Mouse (Mus musculus): ENCODE measurements around the gene Snx9. TPM values are rescaled to one million over a fixed set of nuclear protein-coding genes. Genes with fewer than 3 reads are reported as not detected.

Snx9 gene
- polyA plus RNA-seq, 1 experiment from 2014 or later, result 20.8 TPM

DNA sequence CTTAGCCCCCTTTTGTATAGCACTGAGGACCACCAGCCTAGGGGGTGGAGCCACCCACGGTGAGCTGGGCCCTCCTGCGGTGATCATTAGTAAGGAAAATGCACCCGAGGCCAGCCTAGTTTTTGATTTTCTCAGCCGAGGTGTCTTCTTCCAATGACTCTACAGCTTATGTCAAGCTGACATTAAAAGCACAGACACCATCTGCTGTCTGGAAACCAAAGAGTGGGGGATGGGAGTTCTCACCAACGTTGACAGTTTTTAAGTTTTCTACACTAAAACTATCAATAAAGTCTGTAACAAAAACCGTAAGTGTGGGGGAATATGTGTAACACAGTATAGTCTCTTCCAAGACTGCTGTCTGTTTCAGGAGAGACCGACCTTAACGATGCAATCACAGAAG, 83.1 kb downstream of the Snx9 start:
- no peaks in the 10 kb centered on the region for H3K4me1 ChIP-seq
- 67% methylated on average over 8 of the region's 8 CpGs for WGBS
- H3K4me3 ChIP-seq, result no peak overlapping the region
- H3K9me3 ChIP-seq (replicated peaks), result no peaks in the 10 kb centered on the region
- H3K27ac ChIP-seq, result no peak overlapping the region
- H3K36me3 ChIP-seq, result peaks cover 22% of the 10 kb centered on the region
- no peak overlapping the region for H3K4me2 ChIP-seq (replicated peaks)
- no peak for ATAC-seq (ENCODE audit: low FRiP score)
- H3K9ac ChIP-seq, result no peak overlapping the region
- no peaks in the 10 kb centered on the region for H3K27me3 ChIP-seq

DNA sequence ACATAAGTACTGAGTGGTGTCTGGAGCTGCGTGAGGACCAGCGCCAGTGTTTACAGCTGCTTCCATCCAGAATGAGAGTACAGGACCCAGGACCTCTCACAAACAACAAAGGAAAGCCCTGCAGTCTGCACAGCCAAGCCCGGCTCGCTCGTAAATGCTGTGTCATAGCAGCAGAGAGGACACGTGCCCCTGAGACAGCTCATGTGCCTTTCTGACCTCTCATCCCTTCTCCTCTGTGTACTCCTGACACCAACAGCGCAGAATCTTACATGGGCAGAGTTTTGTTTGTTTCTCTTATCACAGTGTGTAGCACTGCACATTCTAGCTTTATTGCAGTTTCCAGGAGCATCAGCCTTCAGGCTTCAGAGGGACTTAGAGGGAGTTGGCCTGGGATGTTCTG, 85.6 kb downstream of the Snx9 start:
- H3K27ac ChIP-seq, result no peak overlapping the region
- H3K36me3 ChIP-seq, result peaks cover 16% of the 10 kb centered on the region; the same call in 1 of the 2 replicates
- H3K4me3 ChIP-seq, result no peak overlapping the region
- no peak for ATAC-seq (ENCODE audit: low FRiP score)
- no peaks in the 10 kb centered on the region for H3K27me3 ChIP-seq
- H3K9ac ChIP-seq, result no peak overlapping the region
- no peaks in the 10 kb centered on the region for H3K9me3 ChIP-seq (replicated peaks)
- WGBS, result 84% methylated on average over 7 of the region's 7 CpGs
- no peak overlapping the region for H3K4me2 ChIP-seq (replicated peaks)
- no peaks in the 10 kb centered on the region for H3K4me1 ChIP-seq

DNA sequence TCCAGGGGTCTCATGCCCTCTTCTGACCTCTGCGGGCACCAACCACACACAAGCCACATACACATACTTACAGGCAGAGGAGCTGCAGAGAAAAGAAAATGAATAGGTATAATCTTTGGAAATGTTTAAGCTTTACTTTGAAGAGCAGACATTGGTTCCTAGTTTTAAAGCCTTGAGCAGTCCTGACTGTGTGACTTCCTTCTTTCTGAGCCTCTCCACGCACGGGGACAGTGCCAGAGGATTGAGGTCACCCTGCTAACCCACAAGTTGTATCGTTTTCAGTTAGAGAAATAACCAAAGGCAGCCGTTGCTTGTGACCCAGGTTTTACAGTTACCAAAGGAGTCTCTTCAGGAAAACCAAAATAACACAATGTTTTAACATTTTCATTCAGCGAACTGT, 87.9 kb downstream of the Snx9 start:
- H3K36me3 ChIP-seq, result peaks cover 16% of the 10 kb centered on the region; the same call in 1 of the 2 replicates
- ATAC-seq (ENCODE audit: low FRiP score), result no peak
- no peak overlapping the region for H3K9ac ChIP-seq
- H3K9me3 ChIP-seq (replicated peaks), result no peaks in the 10 kb centered on the region
- no peaks in the 10 kb centered on the region for H3K4me1 ChIP-seq
- H3K4me2 ChIP-seq (replicated peaks), result no peak overlapping the region
- no peak overlapping the region for H3K27ac ChIP-seq
- WGBS, result 87% methylated on average over 6 of the region's 6 CpGs
- no peaks in the 10 kb centered on the region for H3K27me3 ChIP-seq
- H3K4me3 ChIP-seq, result no peak overlapping the region

DNA sequence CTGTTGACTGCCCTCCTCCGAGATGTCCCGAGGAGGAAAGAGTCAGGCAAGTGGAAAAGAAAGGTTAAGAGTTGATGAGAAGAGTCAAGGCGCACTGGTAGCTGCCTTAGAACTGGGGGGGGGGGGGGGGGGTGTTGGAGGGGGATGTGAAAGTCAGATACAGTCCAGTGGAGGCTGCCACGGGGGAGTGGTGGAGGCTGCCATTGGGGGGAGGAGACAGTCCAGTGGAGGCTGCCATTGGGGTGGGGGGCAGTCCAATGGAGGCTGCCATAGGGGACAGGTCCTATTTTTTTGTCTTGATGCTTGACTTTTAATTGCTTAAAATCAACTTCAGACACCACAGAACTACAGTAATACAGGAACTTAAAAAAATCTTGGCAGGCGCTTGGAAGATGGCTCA, 91.0 kb downstream of the Snx9 start:
- no peak for ATAC-seq (ENCODE audit: low FRiP score)
- WGBS, result 88% methylated on average over 5 of the region's 5 CpGs
- no peak overlapping the region for H3K9ac ChIP-seq
- no peak overlapping the region for H3K4me3 ChIP-seq
- no peak overlapping the region for H3K4me2 ChIP-seq (replicated peaks)
- H3K27me3 ChIP-seq, result no peaks in the 10 kb centered on the region
- H3K36me3 ChIP-seq, result peaks cover 5% of the 10 kb centered on the region; the same call in 1 of the 2 replicates
- peaks cover 20% of the 10 kb centered on the region for H3K4me1 ChIP-seq
- H3K27ac ChIP-seq, result no peak overlapping the region
- no peaks in the 10 kb centered on the region for H3K9me3 ChIP-seq (replicated peaks)

DNA sequence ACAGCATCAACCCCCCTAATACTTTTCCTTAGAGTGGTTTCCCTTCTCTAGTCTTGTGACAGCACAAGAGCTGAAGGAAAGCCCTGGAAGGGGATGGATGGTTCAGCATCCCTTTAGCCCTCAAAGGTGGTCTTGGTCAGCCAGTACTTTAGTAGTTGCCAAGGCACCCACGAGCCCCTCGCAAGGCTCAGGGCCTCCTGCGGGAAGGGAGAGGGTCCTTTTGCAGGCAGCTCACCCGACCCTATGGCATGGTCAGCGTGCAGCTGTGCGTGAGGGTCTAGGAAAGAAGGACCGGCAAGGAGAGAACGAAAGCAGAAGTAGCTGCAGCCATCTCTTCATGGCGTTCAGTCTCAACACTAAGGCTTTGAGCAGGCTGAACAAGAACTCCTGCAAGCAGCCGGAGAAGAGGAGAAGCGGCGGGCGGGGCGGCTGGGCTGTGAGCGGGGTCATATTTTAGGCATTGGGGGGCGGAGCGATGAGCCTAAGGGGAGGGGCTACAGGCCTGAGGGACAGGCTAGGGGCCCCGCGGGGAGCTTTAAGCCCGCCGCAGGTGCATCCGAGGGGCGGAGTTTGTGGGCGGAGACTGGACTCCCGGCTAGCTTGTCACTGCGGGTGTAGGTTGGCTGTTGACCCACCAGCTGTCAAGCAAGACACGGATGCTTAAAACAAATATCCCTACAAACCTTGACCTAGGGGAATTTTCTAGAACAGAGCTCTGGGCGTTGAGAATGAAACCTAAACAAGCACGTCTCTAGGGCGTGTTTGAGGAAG, 93.6 kb downstream of the Snx9 start:
- H3K9me3 ChIP-seq (replicated peaks), result no peaks in the 10 kb centered on the region
- no peak overlapping the region for H3K27ac ChIP-seq
- 1% methylated on average over 29 of the region's 30 CpGs for WGBS
- ATAC-seq (ENCODE audit: low FRiP score), result peak; percentile 82
- no peaks in the 10 kb centered on the region for H3K36me3 ChIP-seq
- peak overlapping the region; percentile 26 for H3K4me3 ChIP-seq
- peaks cover 9% of the 10 kb centered on the region for H3K27me3 ChIP-seq
- H3K4me1 ChIP-seq, result peaks cover 20% of the 10 kb centered on the region
- peak overlapping the region; percentile 57; the same call in 1 of the 2 replicates for H3K9ac ChIP-seq
- H3K4me2 ChIP-seq (replicated peaks), result peak overlapping the region; percentile 61

DNA sequence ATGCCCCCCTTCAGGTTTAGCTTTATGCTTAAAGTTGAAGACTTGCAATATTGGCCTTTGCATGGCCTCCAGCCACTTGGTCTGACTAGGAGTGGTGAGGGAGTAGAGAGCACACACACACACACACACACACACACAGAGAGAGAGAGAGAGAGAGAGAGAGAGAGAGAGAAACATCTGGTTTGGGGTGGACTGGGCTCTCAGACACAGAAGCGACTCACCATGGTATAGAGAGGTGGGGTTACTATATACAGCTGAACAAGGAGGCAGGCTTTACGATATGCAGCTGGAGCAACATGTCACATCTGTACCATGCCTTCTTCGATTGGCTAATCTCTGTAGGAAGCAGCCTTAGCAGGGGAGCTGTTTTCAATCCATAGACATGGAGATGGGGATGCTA, 94.6 kb downstream of the Snx9 start:
- Histone ChIP-seq H3K4me3 (no peak overlapping the region), H3K27ac (no peak overlapping the region; the same call in 1 of the 2 replicates), H3K9me3 (replicated peaks) (no peaks in the 10 kb centered on the region), H3K9ac (no peak overlapping the region), H3K36me3 (no peaks in the 10 kb centered on the region), H3K4me1 (peaks cover 22% of the 10 kb centered on the region), H3K27me3 (peaks cover 19% of the 10 kb centered on the region), H3K4me2 (replicated peaks) (no peak overlapping the region)
- 59% methylated on average over 3 of the region's 3 CpGs for WGBS
- no peak for ATAC-seq (ENCODE audit: low FRiP score)

DNA sequence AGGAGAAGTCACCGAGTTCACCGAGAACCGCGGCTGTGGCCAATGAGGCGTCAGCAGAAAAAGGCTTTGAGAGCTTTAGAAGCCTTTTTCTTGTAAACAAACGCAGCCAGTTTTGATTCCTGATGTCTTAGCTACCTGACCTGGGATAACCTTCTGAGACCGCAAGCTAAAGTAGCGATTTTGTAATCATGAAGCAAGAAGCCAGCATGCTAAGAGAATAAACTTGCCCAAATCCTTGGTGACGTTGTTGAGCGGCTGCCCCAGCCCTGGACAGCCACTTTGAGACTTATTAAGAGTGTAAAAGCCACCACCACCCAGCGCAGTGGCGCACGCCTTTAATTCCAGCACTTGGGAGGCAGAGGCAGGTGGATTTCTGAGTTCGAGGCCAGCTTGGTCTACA, 95.1 kb downstream of the Snx9 start:
- H3K9ac ChIP-seq, result no peak overlapping the region
- no peaks in the 10 kb centered on the region for H3K36me3 ChIP-seq
- H3K4me1 ChIP-seq, result peaks cover 24% of the 10 kb centered on the region
- no peak overlapping the region for H3K27ac ChIP-seq
- no peaks in the 10 kb centered on the region for H3K9me3 ChIP-seq (replicated peaks)
- H3K4me3 ChIP-seq, result no peak overlapping the region
- no peak overlapping the region for H3K4me2 ChIP-seq (replicated peaks)
- H3K27me3 ChIP-seq, result peaks cover 21% of the 10 kb centered on the region
- 54% methylated on average over 14 of the region's 14 CpGs for WGBS
- no peak for ATAC-seq (ENCODE audit: low FRiP score)

DNA sequence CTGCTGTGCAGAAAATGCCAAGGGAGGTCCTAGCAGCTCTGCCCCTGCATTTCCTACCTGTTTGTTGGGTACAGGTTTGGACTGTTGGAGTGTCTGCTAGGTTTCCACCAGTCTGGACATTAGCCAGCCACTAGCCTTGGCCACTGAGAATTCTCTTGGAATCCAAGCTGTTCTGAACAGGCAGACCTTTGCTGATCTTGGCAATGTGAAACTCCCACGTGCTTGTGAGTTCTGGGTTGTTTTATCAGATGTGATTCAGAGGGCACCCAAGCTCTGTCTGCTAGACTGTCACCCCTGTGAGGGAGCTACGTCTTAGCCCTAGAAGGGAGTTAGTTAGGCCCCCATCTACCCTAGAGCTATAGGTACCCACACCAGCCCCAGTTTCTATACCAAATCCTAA, 96.3 kb downstream of the Snx9 start:
- H3K27ac ChIP-seq, result no peak overlapping the region
- H3K27me3 ChIP-seq, result peaks cover 33% of the 10 kb centered on the region
- no peak overlapping the region for H3K9ac ChIP-seq
- no peak for ATAC-seq (ENCODE audit: low FRiP score)
- H3K4me1 ChIP-seq, result peaks cover 30% of the 10 kb centered on the region
- no peaks in the 10 kb centered on the region for H3K9me3 ChIP-seq (replicated peaks)
- H3K4me3 ChIP-seq, result no peak overlapping the region
- H3K36me3 ChIP-seq, result no peaks in the 10 kb centered on the region
- WGBS, result 74% methylated on average over 2 of the region's 2 CpGs
- no peak overlapping the region for H3K4me2 ChIP-seq (replicated peaks)

DNA sequence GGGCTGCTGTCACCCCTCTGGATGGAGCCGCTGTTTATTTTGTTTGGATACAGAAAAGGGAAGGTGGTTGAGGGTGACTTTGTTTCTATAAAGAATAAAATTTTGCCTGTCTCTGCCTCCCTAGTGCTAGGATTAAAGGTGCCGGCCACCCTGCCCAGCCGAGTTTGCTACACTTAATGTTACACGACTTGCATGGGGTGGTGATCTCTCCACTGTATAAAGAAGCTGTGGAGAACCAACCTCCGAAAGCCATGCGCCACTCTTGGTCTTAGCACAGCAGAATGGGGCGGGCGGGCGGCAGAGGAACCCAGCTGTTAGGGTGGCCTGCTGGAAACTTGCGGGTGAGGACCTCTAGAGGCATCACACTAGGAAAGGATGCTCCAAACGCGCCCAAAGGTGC, 98.7 kb downstream of the Snx9 start:
- Histone ChIP-seq H3K4me3 (no peak overlapping the region), H3K36me3 (no peaks in the 10 kb centered on the region), H3K27ac (no peak overlapping the region), H3K9ac (no peak overlapping the region), H3K4me2 (replicated peaks) (no peak overlapping the region), H3K9me3 (replicated peaks) (no peaks in the 10 kb centered on the region), H3K4me1 (peaks cover 24% of the 10 kb centered on the region), H3K27me3 (peaks cover 40% of the 10 kb centered on the region)
- 54% methylated on average over 12 of the region's 12 CpGs for WGBS
- no peak for ATAC-seq (ENCODE audit: low FRiP score)

DNA sequence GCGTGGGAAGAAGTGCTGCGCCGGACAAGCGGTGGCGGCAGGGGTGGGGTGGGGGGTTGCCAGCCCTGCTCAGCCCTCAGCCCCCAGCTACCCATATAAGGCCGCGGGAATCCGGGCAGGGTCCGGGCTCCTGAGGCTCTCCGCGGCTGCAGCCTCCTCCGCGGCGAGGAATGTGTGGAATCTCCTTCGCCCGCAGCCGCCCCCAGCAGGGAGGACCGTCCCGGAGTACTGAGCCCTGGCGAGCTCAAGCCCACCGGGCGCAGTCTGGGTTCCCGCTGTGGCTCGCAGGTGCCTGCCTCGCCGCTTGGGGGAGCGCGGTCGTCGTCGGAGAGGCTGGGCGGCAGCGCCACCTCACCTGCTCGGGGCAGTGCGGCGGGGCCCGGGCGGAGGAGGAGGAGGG, 99.7 kb downstream of the Snx9 start:
- Histone ChIP-seq H3K4me1 (peaks cover 15% of the 10 kb centered on the region), H3K4me3 (peak overlapping the region; percentile 52), H3K36me3 (no peaks in the 10 kb centered on the region), H3K9ac (peak overlapping the region; percentile 51), H3K27ac (no peak overlapping the region), H3K4me2 (replicated peaks) (peak overlapping the region; percentile 85), H3K9me3 (replicated peaks) (no peaks in the 10 kb centered on the region), H3K27me3 (peaks cover 40% of the 10 kb centered on the region)
- under 1% methylated on average over 25 of the region's 38 CpGs for WGBS
- ATAC-seq (ENCODE audit: low FRiP score), result peak; percentile 82

DNA sequence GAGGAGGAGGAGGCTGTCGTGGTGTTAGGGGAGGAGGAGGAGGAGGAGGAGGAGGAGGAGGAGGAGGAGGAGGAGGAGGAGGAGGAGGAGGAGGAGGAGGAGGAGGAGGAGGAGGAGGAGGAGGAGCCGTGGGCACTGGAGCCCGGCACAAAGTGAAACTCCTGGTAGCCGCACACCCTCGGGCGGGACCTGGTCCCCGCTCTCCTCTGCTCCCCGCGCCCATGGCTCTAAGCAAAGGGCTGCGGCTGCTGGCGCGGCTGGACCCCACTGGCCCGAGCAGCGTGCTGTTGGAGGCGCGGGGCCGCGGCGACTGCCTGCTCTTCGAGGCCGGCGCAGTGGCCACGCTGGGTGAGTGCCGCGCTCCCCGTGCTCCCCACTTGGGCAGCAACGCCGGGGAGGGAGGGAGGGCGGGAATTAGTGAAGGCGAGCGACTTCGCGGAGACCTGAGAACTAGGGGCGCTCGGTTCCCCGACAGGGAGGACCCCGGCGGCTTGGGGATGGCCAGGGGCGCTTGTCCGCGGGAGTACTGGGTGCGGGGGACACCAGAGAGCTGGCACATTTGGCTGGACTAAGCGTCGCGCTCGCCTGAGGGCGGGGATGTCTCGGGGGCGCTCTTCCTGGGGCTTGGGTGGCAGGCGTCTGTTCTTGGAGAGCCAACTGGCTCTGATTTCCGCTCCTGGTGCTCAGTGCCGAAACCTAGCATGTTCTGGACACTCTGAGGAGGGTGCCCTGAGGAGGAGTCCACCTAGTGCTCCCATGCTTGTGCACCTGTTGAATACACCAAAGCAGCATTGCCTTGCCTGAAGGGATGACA, 100.3 kb downstream of the Snx9 start, which contains the start of gene Synj2:
Gene Synj2, plus strand, starts transcription at position 51 of the 814 bp plus-strand sequence.
- peak within 1 kb of the TSS; percentile 52 for H3K4me3 ChIP-seq
- H3K27me3 ChIP-seq, result peaks cover 40% of the 10 kb centered on the region
- H3K27ac ChIP-seq, result no peak within 1 kb of the TSS
- no peaks in the 10 kb centered on the region for H3K9me3 ChIP-seq (replicated peaks)
- H3K9ac ChIP-seq, result peak within 1 kb of the TSS; percentile 54
- WGBS, result 1% methylated on average over 41 of the region's 52 CpGs
- ATAC-seq (ENCODE audit: low FRiP score), result peak; percentile 82
- peak within 1 kb of the TSS; percentile 85 for H3K4me2 ChIP-seq (replicated peaks)
- H3K36me3 ChIP-seq, result no peaks in the 10 kb centered on the region
- peaks cover 10% of the 10 kb centered on the region for H3K4me1 ChIP-seq

DNA sequence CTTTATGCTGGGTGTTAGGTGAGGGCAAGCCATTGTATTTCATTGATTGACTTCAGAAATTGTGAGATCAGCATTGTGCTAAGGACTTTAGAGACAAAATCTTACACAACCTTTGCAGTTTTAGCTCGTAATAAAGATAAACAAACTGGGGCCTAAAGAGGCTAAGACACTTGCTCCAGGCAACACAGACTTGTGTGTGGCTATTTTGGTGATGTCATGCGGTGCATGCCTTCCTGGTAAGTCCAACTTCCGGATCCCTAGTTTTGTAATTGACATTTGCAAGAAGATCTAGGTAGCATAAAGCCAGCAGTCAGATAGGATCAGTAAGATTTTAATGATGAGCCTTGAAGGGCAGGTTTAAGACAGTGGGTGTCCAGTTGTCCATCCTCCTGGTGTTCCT, 101.0 kb downstream of the Snx9 start:
- Histone ChIP-seq H3K4me2 (replicated peaks) (peak overlapping the region; percentile 85), H3K9me3 (replicated peaks) (no peaks in the 10 kb centered on the region), H3K36me3 (no peaks in the 10 kb centered on the region), H3K27me3 (peaks cover 40% of the 10 kb centered on the region), H3K4me3 (no peak overlapping the region), H3K4me1 (peaks cover 10% of the 10 kb centered on the region), H3K9ac (no peak overlapping the region), H3K27ac (no peak overlapping the region)
- 83% methylated on average over 3 of the region's 3 CpGs for WGBS
- ATAC-seq (ENCODE audit: low FRiP score), result no peak

Measured in hindbrain, embryonic 12.5 days (tissue).